In genomic region chr9:89973856-89974255, GRCm38 (mm10) we compare ENCODE assay signal across 9 mouse cellular contexts.
DNase-seq lines count a peak whose midpoint lies in the region; ATAC-seq and TF ChIP-seq lines count a peak whose summit lies in the region.
"Had no signal": no experiment of that assay in that cellular context is flagged by ENCODE, and none has a peak within 500 bp of the region (broad histone marks: within the 10 kb centered on the region; RNA-seq: fewer than 3 reads in every experiment).

No protein-coding gene starts in this region.

- WGBS in intestine, embryonic 16.5 days, result 27% methylated on average over 5 of the region's 5 CpGs
- 24% methylated on average over 5 of the region's 5 CpGs for WGBS in intestine, embryonic 15.5 days
- WGBS in heart, postnatal 0 days, result 22% methylated on average over 5 of the region's 5 CpGs

- peak; percentile 41 for TF ChIP-seq CTCF in heart, postnatal 0 days (IDR thresholded peaks at IDR 0.05; ENCODE audit: low read depth)

- no peak overlapping the region for H3K4me2 ChIP-seq in intestine, embryonic 16.5 days (ENCODE audit: low read depth, low read length)
- H3K4me2 ChIP-seq in intestine, embryonic 15.5 days (replicated peaks), result no peak overlapping the region
- no peak overlapping the region for H3K4me2 ChIP-seq in heart, postnatal 0 days (ENCODE audit: low read depth, low read length)
- H3K4me2 ChIP-seq: neural tube, embryonic 12.5 days had no signal

- no peaks in the 10 kb centered on the region for H3K36me3 ChIP-seq in intestine, embryonic 16.5 days (ENCODE audit: control insufficient read depth, insufficient read depth, low read length)
- no peaks in the 10 kb centered on the region for H3K36me3 ChIP-seq in intestine, embryonic 15.5 days
- no peaks in the 10 kb centered on the region for H3K36me3 ChIP-seq in heart, postnatal 0 days (replicated peaks; ENCODE audit: control insufficient read depth, insufficient read depth, low read length)
- H3K36me3 ChIP-seq: neural tube, embryonic 12.5 days had no signal

- no peaks in the 10 kb centered on the region; the same call in 1 of the 2 replicates for H3K9me3 ChIP-seq in intestine, embryonic 16.5 days (ENCODE audit: control insufficient read depth, low read length)
- no peaks in the 10 kb centered on the region for H3K9me3 ChIP-seq in intestine, embryonic 15.5 days
- H3K9me3 ChIP-seq in heart, postnatal 0 days (replicated peaks; ENCODE audit: control insufficient read depth, low read length), result no peaks in the 10 kb centered on the region
- H3K9me3 ChIP-seq: neural tube, embryonic 12.5 days had no signal

- peak; percentile 4 for DNase-seq in urinary bladder, adult 2 months (ENCODE audit: low spot score)
- DNase-seq in urinary bladder, postnatal 25 days (ENCODE audit: low spot score), result no peak
- no peak for DNase-seq in heart, postnatal 0 days (ENCODE audit: low spot score)
- no peak for DNase-seq in spleen, postnatal 10 days (ENCODE audit: low spot score in 2 of 2)
- no peak for DNase-seq in yolk sac, embryonic 10.5 days (ENCODE audit: low spot score)

- no peak overlapping the region for H3K4me3 ChIP-seq in intestine, embryonic 16.5 days (ENCODE audit: low read length)
- H3K4me3 ChIP-seq in intestine, embryonic 15.5 days (replicated peaks), result no peak overlapping the region
- no peak overlapping the region for H3K4me3 ChIP-seq in heart, postnatal 0 days (ENCODE audit: low read depth, low read length)
- H3K4me3 ChIP-seq: neural tube, embryonic 12.5 days had no signal

- TF ChIP-seq EP300 in heart, postnatal 0 days (IDR thresholded peaks at IDR 0.05; ENCODE audit: low read depth), result no peak

- 0 out of 2 replicates have a peak, but pooled peaks have one; percentile 19 for ATAC-seq in intestine, embryonic 16.5 days
- no peak for ATAC-seq in intestine, embryonic 15.5 days
- ATAC-seq in heart, postnatal 0 days (ENCODE audit: insufficient read depth, low read depth), result no peak
- ATAC-seq in activated CD4-positive, CD25-positive, alpha-beta regulatory T cell, adult 4 months, result no peak

- H3K27me3 ChIP-seq in intestine, embryonic 16.5 days (replicated peaks; ENCODE audit: control insufficient read depth, insufficient read depth, low read length), result no peaks in the 10 kb centered on the region
- 0 out of 2 replicates have a peak, but pooled peaks cover 2% of the 10 kb centered on the region for H3K27me3 ChIP-seq in intestine, embryonic 15.5 days (replicated peaks)
- H3K27me3 ChIP-seq in heart, postnatal 0 days (ENCODE audit: control insufficient read depth, insufficient read depth, low read length), result no peaks in the 10 kb centered on the region
- H3K27me3 ChIP-seq: neural tube, embryonic 12.5 days had no signal

- H3K27ac ChIP-seq in intestine, embryonic 16.5 days (ENCODE audit: low read length), result no peak overlapping the region
- H3K27ac ChIP-seq in intestine, embryonic 15.5 days, result no peak overlapping the region
- no peak overlapping the region for H3K27ac ChIP-seq in heart, postnatal 0 days (ENCODE audit: low read depth)
- H3K27ac ChIP-seq: neural tube, embryonic 12.5 days had no signal

- no peaks in the 10 kb centered on the region for H3K4me1 ChIP-seq in intestine, embryonic 16.5 days (ENCODE audit: control insufficient read depth, insufficient read depth, low read length)
- H3K4me1 ChIP-seq in intestine, embryonic 15.5 days (replicated peaks), result no peaks in the 10 kb centered on the region
- H3K4me1 ChIP-seq in heart, postnatal 0 days (ENCODE audit: control insufficient read depth, insufficient read depth), result no peaks in the 10 kb centered on the region
- H3K4me1 ChIP-seq: neural tube, embryonic 12.5 days had no signal

- H3K9ac ChIP-seq in intestine, embryonic 16.5 days (ENCODE audit: low read depth, low read length), result no peak overlapping the region
- no peak overlapping the region for H3K9ac ChIP-seq in intestine, embryonic 15.5 days
- H3K9ac ChIP-seq in heart, postnatal 0 days (replicated peaks; ENCODE audit: low read depth, low read length), result no peak overlapping the region
- H3K9ac ChIP-seq: neural tube, embryonic 12.5 days had no signal
